Mouse (Mus musculus): ENCODE measurements at regions not wholly inside any gene's neighbourhood (a gene's known extent, or its start where the extent isn't known, plus 50 kb on each side); places are given as distances from the start of the nearest gene placed in this dataset.

- Histone ChIP-seq H3K27ac (ENCODE audit: low read depth, low read length) (no peak overlapping the region), H3K9ac (ENCODE audit: low read depth, low read length) (no peak overlapping the region), H3K4me1 (ENCODE audit: control insufficient read depth, insufficient read depth, low read depth, low read length) (peaks cover 5% of the 10 kb centered on the region), H3K27me3 (replicated peaks; ENCODE audit: control insufficient read depth, insufficient read depth, low read length) (no peaks in the 10 kb centered on the region), H3K4me2 (ENCODE audit: low read length) (no peak overlapping the region), H3K36me3 (ENCODE audit: control insufficient read depth, insufficient read depth, low read length) (no peaks in the 10 kb centered on the region), H3K9me3 (ENCODE audit: control insufficient read depth, low read length) (no peaks in the 10 kb centered on the region), H3K4me3 (ENCODE audit: low read length) (no peak overlapping the region)
- 66% methylated on average over 4 of the region's 4 CpGs for WGBS
- ATAC-seq = no peak
Observed at GRCm38 (mm10) chr11:17458946-17459345, 201.6 kb downstream of the C1d start.

- peak; percentile 90 for ATAC-seq
- Histone ChIP-seq H3K4me2 (ENCODE audit: low read length) (peak overlapping the region; percentile 45), H3K9ac (ENCODE audit: low read depth, low read length) (no peak overlapping the region), H3K36me3 (ENCODE audit: control insufficient read depth, insufficient read depth, low read length) (no peaks in the 10 kb centered on the region), H3K4me3 (ENCODE audit: low read length) (no peak overlapping the region; the same call in 1 of the 2 replicates), H3K27ac (ENCODE audit: low read depth, low read length) (peak overlapping the region; percentile 61), H3K4me1 (ENCODE audit: control insufficient read depth, insufficient read depth, low read depth, low read length) (peaks cover 5% of the 10 kb centered on the region), H3K9me3 (ENCODE audit: control insufficient read depth, low read length) (no peaks in the 10 kb centered on the region), H3K27me3 (replicated peaks; ENCODE audit: control insufficient read depth, insufficient read depth, low read length) (no peaks in the 10 kb centered on the region)
- WGBS = 5% methylated on average over 11 of the region's 11 CpGs
Observed at GRCm38 (mm10) chr11:17460024-17460919, 202.9 kb downstream of the C1d start.

- Histone ChIP-seq H3K4me2 (ENCODE audit: low read length) (peak overlapping the region; percentile 45), H3K9me3 (ENCODE audit: control insufficient read depth, low read length) (no peaks in the 10 kb centered on the region), H3K4me1 (ENCODE audit: control insufficient read depth, insufficient read depth, low read depth, low read length) (peaks cover 5% of the 10 kb centered on the region), H3K9ac (ENCODE audit: low read depth, low read length) (peak overlapping the region; percentile 5; the same call in 1 of the 2 replicates), H3K4me3 (ENCODE audit: low read length) (peak overlapping the region; percentile 22), H3K27ac (ENCODE audit: low read depth, low read length) (0 out of 2 replicates have a peak overlapping the region, but pooled peaks have one; percentile 2), H3K36me3 (ENCODE audit: control insufficient read depth, insufficient read depth, low read length) (no peaks in the 10 kb centered on the region), H3K27me3 (replicated peaks; ENCODE audit: control insufficient read depth, insufficient read depth, low read length) (no peaks in the 10 kb centered on the region)
- 1% methylated on average over 13 of the region's 13 CpGs for WGBS
- ATAC-seq = peak; percentile 22; the same call in 1 of the 2 replicates
Observed at GRCm38 (mm10) chr11:17460920-17461279, 203.5 kb downstream of the C1d start.

DNA sequence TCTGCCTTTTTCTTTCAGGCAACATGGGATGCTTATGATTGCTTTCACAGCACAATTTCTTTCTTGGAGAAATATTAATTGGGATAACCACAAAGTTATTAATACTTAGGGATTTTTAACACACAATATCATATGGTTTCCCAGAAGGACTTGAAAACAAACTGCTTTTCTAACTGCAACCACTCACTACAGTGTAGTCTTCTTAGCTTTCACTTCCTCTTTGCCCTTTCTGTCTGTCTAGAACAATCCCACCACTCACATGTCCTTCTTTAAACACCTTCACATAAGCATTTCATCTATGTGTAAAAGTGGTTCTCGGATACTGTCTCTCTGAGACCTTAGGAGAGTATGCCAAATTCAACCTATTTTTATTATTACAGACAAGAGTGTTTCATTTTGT lies 204.3 kb downstream of the C1d start:
- Histone ChIP-seq H3K27ac (ENCODE audit: low read depth, low read length) (no peak overlapping the region), H3K4me3 (ENCODE audit: low read length) (no peak overlapping the region), H3K9ac (ENCODE audit: low read depth, low read length) (no peak overlapping the region), H3K4me2 (ENCODE audit: low read length) (no peak overlapping the region), H3K9me3 (ENCODE audit: control insufficient read depth, low read length) (no peaks in the 10 kb centered on the region), H3K27me3 (replicated peaks; ENCODE audit: control insufficient read depth, insufficient read depth, low read length) (no peaks in the 10 kb centered on the region), H3K36me3 (ENCODE audit: control insufficient read depth, insufficient read depth, low read length) (no peaks in the 10 kb centered on the region), H3K4me1 (ENCODE audit: control insufficient read depth, insufficient read depth, low read depth, low read length) (peaks cover 5% of the 10 kb centered on the region)
- ATAC-seq = no peak
- WGBS = 89% methylated on average over 1 of the region's 1 CpGs

DNA sequence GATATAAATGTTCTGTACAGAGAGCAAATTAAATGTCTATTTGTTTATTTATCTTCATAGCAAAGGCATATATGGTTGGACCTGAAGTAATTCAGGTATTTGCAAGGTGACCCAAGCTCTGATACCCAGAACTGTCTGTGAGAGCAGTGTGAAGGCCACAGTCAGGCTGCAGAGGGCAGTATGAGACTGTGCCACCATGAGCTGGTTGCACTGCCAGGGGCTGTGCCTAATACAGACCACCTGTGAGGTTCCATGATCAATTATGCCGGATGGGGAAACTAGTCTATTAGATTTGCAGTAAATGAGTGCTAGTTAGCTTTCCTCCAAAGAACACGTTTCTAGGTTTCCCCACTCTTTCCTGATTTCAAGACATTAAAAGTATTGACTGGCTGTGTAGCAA lies 207.5 kb downstream of the C1d start:
- 31% methylated on average over 2 of the region's 2 CpGs for WGBS
- H3K27ac ChIP-seq (ENCODE audit: low read depth, low read length) = no peak overlapping the region

DNA sequence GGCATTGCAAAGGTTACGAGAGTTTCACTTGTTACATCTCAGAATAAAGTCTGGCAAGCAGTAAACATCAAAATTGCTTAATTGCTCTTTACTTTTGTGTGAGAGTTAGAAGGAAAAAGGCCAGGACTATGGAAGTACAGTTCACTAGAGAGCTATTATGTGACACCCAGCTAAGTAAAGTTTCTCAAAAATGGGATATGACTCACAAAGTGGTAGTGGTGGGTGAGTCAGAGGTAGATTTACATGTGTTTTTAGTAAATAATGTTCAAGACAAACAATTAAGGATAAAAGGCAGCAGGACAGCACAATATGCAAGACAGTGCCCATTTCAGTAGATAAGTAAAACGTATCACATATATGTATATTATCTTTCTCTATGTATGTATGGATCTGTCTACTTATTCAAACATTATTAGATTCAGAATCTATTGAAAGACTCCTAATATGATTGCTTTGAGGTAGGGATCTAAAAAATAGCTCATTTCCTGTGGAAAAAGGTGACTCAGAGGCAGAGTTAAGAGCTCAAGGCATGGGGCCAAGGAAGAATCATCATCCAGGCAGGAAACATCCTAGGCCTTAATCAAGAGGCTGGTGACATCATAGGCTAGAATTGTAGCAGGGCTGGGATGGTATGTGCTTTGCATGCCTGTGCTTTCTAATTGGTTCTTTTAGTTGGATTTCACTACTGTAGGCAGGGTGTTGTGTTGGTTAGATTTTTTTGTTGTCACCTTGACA lies 211.2 kb downstream of the C1d start:
- Histone ChIP-seq H3K9me3 (ENCODE audit: control insufficient read depth, low read length) (no peaks in the 10 kb centered on the region), H3K27me3 (replicated peaks; ENCODE audit: control insufficient read depth, insufficient read depth, low read length) (no peaks in the 10 kb centered on the region), H3K4me3 (ENCODE audit: low read length) (no peak overlapping the region), H3K4me1 (ENCODE audit: control insufficient read depth, insufficient read depth, low read depth, low read length) (no peaks in the 10 kb centered on the region), H3K36me3 (ENCODE audit: control insufficient read depth, insufficient read depth, low read length) (no peaks in the 10 kb centered on the region), H3K27ac (ENCODE audit: low read depth, low read length) (no peak overlapping the region), H3K9ac (ENCODE audit: low read depth, low read length) (no peak overlapping the region), H3K4me2 (ENCODE audit: low read length) (no peak overlapping the region)
- 88% methylated on average over 2 of the region's 2 CpGs for WGBS
- ATAC-seq = no peak

More for the DNA sequence above, 207.5 kb downstream of the C1d start:
- no peak overlapping the region for H3K4me3 ChIP-seq (ENCODE audit: low read length)
- no peaks in the 10 kb centered on the region for H3K9me3 ChIP-seq (ENCODE audit: control insufficient read depth, low read length)
- no peaks in the 10 kb centered on the region for H3K27me3 ChIP-seq (replicated peaks; ENCODE audit: control insufficient read depth, insufficient read depth, low read length)
- no peak overlapping the region for H3K9ac ChIP-seq (ENCODE audit: low read depth, low read length)
- no peak overlapping the region for H3K4me2 ChIP-seq (ENCODE audit: low read length)
- ATAC-seq = peak; percentile 87
- peaks cover 5% of the 10 kb centered on the region for H3K4me1 ChIP-seq (ENCODE audit: control insufficient read depth, insufficient read depth, low read depth, low read length)
- no peaks in the 10 kb centered on the region for H3K36me3 ChIP-seq (ENCODE audit: control insufficient read depth, insufficient read depth, low read length)

- Histone ChIP-seq H3K36me3 (ENCODE audit: control insufficient read depth, insufficient read depth, low read length) (no peaks in the 10 kb centered on the region), H3K4me3 (ENCODE audit: low read length) (no peak overlapping the region), H3K27me3 (replicated peaks; ENCODE audit: control insufficient read depth, insufficient read depth, low read length) (no peaks in the 10 kb centered on the region), H3K9ac (ENCODE audit: low read depth, low read length) (no peak overlapping the region), H3K4me1 (ENCODE audit: control insufficient read depth, insufficient read depth, low read depth, low read length) (no peaks in the 10 kb centered on the region), H3K9me3 (ENCODE audit: control insufficient read depth, low read length) (no peaks in the 10 kb centered on the region), H3K27ac (ENCODE audit: low read depth, low read length) (no peak overlapping the region), H3K4me2 (ENCODE audit: low read length) (no peak overlapping the region)
- 86% methylated on average over 4 of the region's 4 CpGs for WGBS
- ATAC-seq = no peak
Observed at GRCm38 (mm10) chr11:17481436-17481996, 224.1 kb downstream of the C1d start.

DNA sequence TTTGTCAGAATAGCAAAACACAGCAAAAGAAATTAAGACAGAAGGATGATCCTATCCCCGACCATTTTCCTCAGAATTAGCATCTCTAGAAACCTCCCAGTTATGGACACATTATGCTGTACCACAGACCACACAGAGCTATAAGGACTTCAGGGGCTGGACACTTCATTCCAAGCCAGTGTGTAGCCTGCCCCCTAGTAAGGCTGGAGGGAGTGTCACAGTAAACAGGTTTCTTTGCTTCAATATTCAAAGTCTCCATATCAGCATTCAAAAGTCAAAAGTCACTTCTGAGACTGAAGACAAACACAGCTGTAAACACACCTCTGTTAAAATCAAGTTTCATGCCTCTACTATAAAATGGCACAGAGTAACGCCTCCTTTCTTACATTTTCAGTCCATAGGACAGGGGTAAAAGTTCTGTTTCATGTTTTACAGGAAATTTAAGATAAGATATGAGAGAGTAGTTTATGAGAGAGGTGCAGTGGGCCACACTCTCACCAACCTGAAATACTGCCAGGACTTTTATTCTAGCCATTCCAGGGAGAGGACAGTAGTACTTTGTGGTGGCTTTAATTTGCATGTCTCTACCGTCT lies 226.6 kb downstream of the C1d start:
- H3K4me1 ChIP-seq (ENCODE audit: control insufficient read depth, insufficient read depth, low read depth, low read length) = no peaks in the 10 kb centered on the region
- H3K27ac ChIP-seq (ENCODE audit: low read depth, low read length) = no peak overlapping the region
- no peaks in the 10 kb centered on the region for H3K36me3 ChIP-seq (ENCODE audit: control insufficient read depth, insufficient read depth, low read length)
- H3K27me3 ChIP-seq (replicated peaks; ENCODE audit: control insufficient read depth, insufficient read depth, low read length) = no peaks in the 10 kb centered on the region
- H3K4me3 ChIP-seq (ENCODE audit: low read length) = no peak overlapping the region
- no peaks in the 10 kb centered on the region for H3K9me3 ChIP-seq (ENCODE audit: control insufficient read depth, low read length)
- H3K9ac ChIP-seq (ENCODE audit: low read depth, low read length) = no peak overlapping the region
- ATAC-seq = no peak
- H3K4me2 ChIP-seq (ENCODE audit: low read length) = no peak overlapping the region
- 78% methylated on average over 3 of the region's 3 CpGs for WGBS
